Mouse (Mus musculus): ENCODE results near the gene Npepps. TPM values are rescaled to one million over a fixed set of nuclear protein-coding genes. Genes with fewer than 3 reads are reported as not detected.

The Npepps gene
- polyA plus RNA-seq, 1 experiment from 2014 or later = 76.2 TPM

GRCm38 (mm10) chr11:97186947-97187763 is 93.3 kb downstream of the Npepps start:
- peak; percentile 6; the same call in 1 of the 2 replicates for TF ChIP-seq CTCF (IDR thresholded peaks at IDR 0.05; ENCODE audit: low read depth)
- Histone ChIP-seq H3K27me3 (ENCODE audit: insufficient read depth, low read length) (no peaks in the 10 kb centered on the region), H3K9me3 (ENCODE audit: low read depth, low read length) (no peaks in the 10 kb centered on the region), H3K4me1 (ENCODE audit: insufficient read depth) (peaks cover 12% of the 10 kb centered on the region; the same call in 1 of the 2 replicates), H3K9ac (peak overlapping the region; percentile 89), H3K36me3 (ENCODE audit: insufficient read depth) (peaks cover 51% of the 10 kb centered on the region), H3K4me2 (peak overlapping the region; percentile 82), H3K27ac (ENCODE audit: low read depth) (peak overlapping the region; percentile 93), H3K4me3 (ENCODE audit: low read depth, low read length) (peak overlapping the region; percentile 89)
- peak; percentile 75 for ATAC-seq (ENCODE audit: insufficient read depth)
- WGBS = under 1% methylated on average over 64 of the region's 74 CpGs
- peak; percentile 97 for DNase-seq

GRCm38 (mm10) chr11:97185704-97186614 is 94.5 kb downstream of the Npepps start:
- TF ChIP-seq CTCF (IDR thresholded peaks at IDR 0.05; ENCODE audit: low read depth) = no peak
- no peak for DNase-seq
- H3K9me3 ChIP-seq (ENCODE audit: low read depth, low read length) = no peaks in the 10 kb centered on the region
- H3K27ac ChIP-seq (ENCODE audit: low read depth) = no peak overlapping the region
- H3K4me1 ChIP-seq (ENCODE audit: insufficient read depth) = peaks cover 12% of the 10 kb centered on the region; the same call in 1 of the 2 replicates
- WGBS = 44% methylated on average over 5 of the region's 5 CpGs
- H3K9ac ChIP-seq = peak overlapping the region; percentile 59
- H3K4me3 ChIP-seq (ENCODE audit: low read depth, low read length) = peak overlapping the region; percentile 89
- no peaks in the 10 kb centered on the region for H3K27me3 ChIP-seq (ENCODE audit: insufficient read depth, low read length)
- peak overlapping the region; percentile 82 for H3K4me2 ChIP-seq
- ATAC-seq (ENCODE audit: insufficient read depth) = no peak
- peaks cover 56% of the 10 kb centered on the region for H3K36me3 ChIP-seq (ENCODE audit: insufficient read depth)

GRCm38 (mm10) chr11:97184875-97185274 is 95.6 kb downstream of the Npepps start:
- DNase-seq (peak; percentile 22), ATAC-seq (ENCODE audit: insufficient read depth) (no peak)
- no peak overlapping the region for H3K27ac ChIP-seq (ENCODE audit: low read depth)
- H3K9me3 ChIP-seq (ENCODE audit: low read depth, low read length) = no peaks in the 10 kb centered on the region
- H3K27me3 ChIP-seq (ENCODE audit: insufficient read depth, low read length) = no peaks in the 10 kb centered on the region
- no peak overlapping the region; the same call in 1 of the 2 replicates for H3K9ac ChIP-seq
- TF ChIP-seq CTCF (IDR thresholded peaks at IDR 0.05; ENCODE audit: low read depth) = no peak
- WGBS = 66% methylated on average over 5 of the region's 5 CpGs
- H3K4me1 ChIP-seq (ENCODE audit: insufficient read depth) = peaks cover 12% of the 10 kb centered on the region; the same call in 1 of the 2 replicates
- H3K4me3 ChIP-seq (ENCODE audit: low read depth, low read length) = no peak overlapping the region
- H3K4me2 ChIP-seq = peak overlapping the region; percentile 20; the same call in 1 of the 2 replicates
- peaks cover 65% of the 10 kb centered on the region for H3K36me3 ChIP-seq (ENCODE audit: insufficient read depth)

GRCm38 (mm10) chr11:97182446-97182845 is 98.0 kb downstream of the Npepps start:
- Histone ChIP-seq H3K9me3 (ENCODE audit: low read depth, low read length) (no peaks in the 10 kb centered on the region), H3K36me3 (ENCODE audit: insufficient read depth) (peaks cover 89% of the 10 kb centered on the region), H3K4me1 (ENCODE audit: insufficient read depth) (peaks cover 7% of the 10 kb centered on the region; the same call in 1 of the 2 replicates), H3K4me3 (ENCODE audit: low read depth, low read length) (no peak overlapping the region), H3K9ac (no peak overlapping the region), H3K27me3 (ENCODE audit: insufficient read depth, low read length) (no peaks in the 10 kb centered on the region), H3K27ac (ENCODE audit: low read depth) (no peak overlapping the region), H3K4me2 (no peak overlapping the region)
- DNase-seq (no peak), ATAC-seq (ENCODE audit: insufficient read depth) (no peak)
- TF ChIP-seq CTCF (IDR thresholded peaks at IDR 0.05; ENCODE audit: low read depth) = no peak
- 86% methylated on average over 3 of the region's 3 CpGs for WGBS

- TF ChIP-seq CTCF (IDR thresholded peaks at IDR 0.05; ENCODE audit: low read depth) = no peak
- Histone ChIP-seq H3K4me3 (ENCODE audit: low read depth, low read length) (no peak overlapping the region), H3K4me2 (no peak overlapping the region), H3K9me3 (ENCODE audit: low read depth, low read length) (no peaks in the 10 kb centered on the region), H3K27me3 (ENCODE audit: insufficient read depth, low read length) (no peaks in the 10 kb centered on the region), H3K4me1 (ENCODE audit: insufficient read depth) (peaks cover 6% of the 10 kb centered on the region; the same call in 1 of the 2 replicates), H3K36me3 (ENCODE audit: insufficient read depth) (peaks cover 99% of the 10 kb centered on the region), H3K27ac (ENCODE audit: low read depth) (no peak overlapping the region), H3K9ac (no peak overlapping the region)
- no peak for ATAC-seq (ENCODE audit: insufficient read depth)
- DNase-seq = no peak
- WGBS = 77% methylated on average over 5 of the region's 5 CpGs
Observed at GRCm38 (mm10) chr11:97181061-97181460, 99.4 kb downstream of the Npepps start.

- Histone ChIP-seq H3K9ac (no peak overlapping the region), H3K4me1 (ENCODE audit: insufficient read depth) (no peaks in the 10 kb centered on the region), H3K36me3 (ENCODE audit: insufficient read depth) (peaks cover 100% of the 10 kb centered on the region), H3K27me3 (ENCODE audit: insufficient read depth, low read length) (no peaks in the 10 kb centered on the region), H3K27ac (ENCODE audit: low read depth) (no peak overlapping the region), H3K9me3 (ENCODE audit: low read depth, low read length) (no peaks in the 10 kb centered on the region), H3K4me3 (ENCODE audit: low read depth, low read length) (no peak overlapping the region), H3K4me2 (no peak overlapping the region)
- ATAC-seq (ENCODE audit: insufficient read depth) = no peak
- DNase-seq = no peak
- 93% methylated on average over 2 of the region's 2 CpGs for WGBS
- TF ChIP-seq CTCF (IDR thresholded peaks at IDR 0.05; ENCODE audit: low read depth) = no peak
Observed at GRCm38 (mm10) chr11:97178198-97178597, 102.2 kb downstream of the Npepps start.
